Mouse (Mus musculus): ENCODE measurements around the gene Uvssa. TPM values are rescaled to one million over a fixed set of nuclear protein-coding genes. Genes with fewer than 3 reads are reported as not detected.

Gene Uvssa
- polyA plus RNA-seq, 1 experiment: 5.7 TPM

- TF ChIP-seq CTCF (IDR thresholded peaks at IDR 0.05; ENCODE audit: extremely low read depth, insufficient read depth, low read length) (no peak), POLR2A (IDR thresholded peaks at IDR 0.05; ENCODE audit: extremely low read depth, insufficient read depth, low read length) (no peak)
- H3K27ac ChIP-seq (ENCODE audit: insufficient read depth, low read length): no peak overlapping the region
- H3K4me1 ChIP-seq (ENCODE audit: control insufficient read depth, insufficient read depth, low read length): no peaks in the 10 kb centered on the region
- H3K4me3 ChIP-seq (ENCODE audit: insufficient read depth, low read length): no peak overlapping the region
Observed at GRCm38 (mm10) chr5:33400819-33401218, 22.5 kb downstream of the Uvssa start.

DNA sequence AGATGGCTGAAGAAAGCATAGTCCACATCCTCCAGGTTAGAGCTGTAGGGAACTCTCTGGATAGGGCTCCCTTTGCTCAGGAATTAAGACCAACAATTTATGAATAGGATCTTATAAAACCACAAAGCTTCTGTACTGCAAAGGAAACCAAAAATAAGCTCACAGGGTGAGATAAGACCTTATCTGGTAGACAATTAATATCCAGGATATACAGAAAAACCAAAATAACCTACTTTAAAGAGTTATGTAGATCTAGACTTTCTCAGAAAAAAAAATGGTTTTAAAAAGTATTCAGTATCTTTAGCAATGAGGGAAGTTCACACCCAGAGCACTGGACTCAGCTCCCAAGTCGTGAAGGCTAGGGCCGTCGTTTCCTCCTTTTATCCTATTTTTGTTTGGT, 42.0 kb downstream of the Uvssa start:
- H3K4me3 ChIP-seq (ENCODE audit: insufficient read depth, low read length): no peak overlapping the region
- no peak overlapping the region for H3K27ac ChIP-seq (ENCODE audit: insufficient read depth, low read length)
- TF ChIP-seq CTCF (IDR thresholded peaks at IDR 0.05; ENCODE audit: extremely low read depth, insufficient read depth, low read length) (no peak), POLR2A (IDR thresholded peaks at IDR 0.05; ENCODE audit: extremely low read depth, insufficient read depth, low read length) (no peak)
- no peaks in the 10 kb centered on the region for H3K4me1 ChIP-seq (ENCODE audit: control insufficient read depth, insufficient read depth, low read length)

GRCm38 (mm10) chr5:33427461-33427860, 49.1 kb downstream of the Uvssa start:
- H3K27ac ChIP-seq (ENCODE audit: insufficient read depth, low read length): no peak overlapping the region
- no peak overlapping the region for H3K4me3 ChIP-seq (ENCODE audit: insufficient read depth, low read length)
- no peaks in the 10 kb centered on the region for H3K4me1 ChIP-seq (ENCODE audit: control insufficient read depth, insufficient read depth, low read length)
- TF ChIP-seq CTCF (IDR thresholded peaks at IDR 0.05; ENCODE audit: extremely low read depth, insufficient read depth, low read length) (no peak), POLR2A (IDR thresholded peaks at IDR 0.05; ENCODE audit: extremely low read depth, insufficient read depth, low read length) (no peak)

DNA sequence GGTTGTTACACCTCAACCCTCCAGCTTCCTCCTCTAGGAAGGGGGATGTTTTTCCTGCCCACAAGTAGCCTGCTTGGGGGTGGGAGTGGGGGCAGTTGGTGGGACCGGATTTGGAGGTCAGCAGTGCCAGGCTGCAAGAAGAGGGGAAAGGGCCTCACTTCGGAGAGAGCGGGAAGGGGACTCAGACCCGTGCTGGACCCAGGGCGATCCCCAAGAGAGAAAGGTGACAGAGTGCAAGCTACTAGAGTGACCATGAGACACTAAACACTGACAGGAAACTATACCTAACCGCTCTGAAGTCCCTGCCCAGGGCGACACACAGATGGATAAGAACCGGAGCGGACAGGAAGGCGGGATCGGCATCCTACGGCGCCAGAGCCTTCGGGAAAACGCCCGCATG, 51.8 kb downstream of the Uvssa start:
- Histone ChIP-seq H3K27ac (ENCODE audit: insufficient read depth, low read length) (no peak overlapping the region), H3K4me1 (ENCODE audit: control insufficient read depth, insufficient read depth, low read length) (no peaks in the 10 kb centered on the region), H3K4me3 (ENCODE audit: insufficient read depth, low read length) (no peak overlapping the region)
- TF ChIP-seq POLR2A (IDR thresholded peaks at IDR 0.05; ENCODE audit: extremely low read depth, insufficient read depth, low read length): no peak
- no peak for TF ChIP-seq CTCF (IDR thresholded peaks at IDR 0.05; ENCODE audit: extremely low read depth, insufficient read depth, low read length)

DNA sequence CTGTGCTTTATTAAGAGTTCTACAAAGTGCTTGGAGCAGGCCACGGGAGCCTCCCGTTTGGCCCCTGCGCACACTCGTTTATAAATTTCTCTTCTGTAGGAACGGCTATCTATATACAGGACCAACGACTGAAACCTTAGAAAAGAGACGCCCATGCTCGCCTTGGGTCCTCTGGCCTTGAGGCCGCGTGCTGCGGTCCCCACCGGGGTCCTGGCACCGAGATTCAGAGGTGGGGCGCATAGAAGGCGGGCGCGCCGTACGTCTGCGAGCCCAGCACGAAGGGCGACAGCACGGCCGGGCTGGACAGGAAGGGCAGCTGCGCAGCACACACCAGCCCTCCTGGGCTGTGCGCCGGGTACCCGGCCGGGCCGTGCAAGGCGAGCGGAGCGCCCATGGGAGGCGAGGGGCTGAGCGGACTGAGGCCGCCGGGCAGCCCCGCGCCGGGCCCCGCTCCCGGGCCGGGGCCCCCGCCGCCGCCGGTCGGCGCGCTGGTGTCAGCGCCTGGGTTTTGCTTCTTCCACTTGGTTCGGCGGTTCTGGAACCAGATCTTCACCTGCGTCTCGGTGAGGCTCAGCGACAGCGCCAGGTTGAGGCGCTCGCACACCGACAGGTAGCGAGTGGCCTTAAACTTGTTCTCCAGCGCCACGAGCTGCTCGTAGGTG, 52.3 kb downstream of the Uvssa start:
- TF ChIP-seq POLR2A (IDR thresholded peaks at IDR 0.05; ENCODE audit: extremely low read depth, insufficient read depth, low read length) (no peak), CTCF (IDR thresholded peaks at IDR 0.05; ENCODE audit: extremely low read depth, insufficient read depth, low read length) (no peak)
- H3K27ac ChIP-seq (ENCODE audit: insufficient read depth, low read length): no peak overlapping the region
- H3K4me3 ChIP-seq (ENCODE audit: insufficient read depth, low read length): no peak overlapping the region
- H3K4me1 ChIP-seq (ENCODE audit: control insufficient read depth, insufficient read depth, low read length): no peaks in the 10 kb centered on the region

DNA sequence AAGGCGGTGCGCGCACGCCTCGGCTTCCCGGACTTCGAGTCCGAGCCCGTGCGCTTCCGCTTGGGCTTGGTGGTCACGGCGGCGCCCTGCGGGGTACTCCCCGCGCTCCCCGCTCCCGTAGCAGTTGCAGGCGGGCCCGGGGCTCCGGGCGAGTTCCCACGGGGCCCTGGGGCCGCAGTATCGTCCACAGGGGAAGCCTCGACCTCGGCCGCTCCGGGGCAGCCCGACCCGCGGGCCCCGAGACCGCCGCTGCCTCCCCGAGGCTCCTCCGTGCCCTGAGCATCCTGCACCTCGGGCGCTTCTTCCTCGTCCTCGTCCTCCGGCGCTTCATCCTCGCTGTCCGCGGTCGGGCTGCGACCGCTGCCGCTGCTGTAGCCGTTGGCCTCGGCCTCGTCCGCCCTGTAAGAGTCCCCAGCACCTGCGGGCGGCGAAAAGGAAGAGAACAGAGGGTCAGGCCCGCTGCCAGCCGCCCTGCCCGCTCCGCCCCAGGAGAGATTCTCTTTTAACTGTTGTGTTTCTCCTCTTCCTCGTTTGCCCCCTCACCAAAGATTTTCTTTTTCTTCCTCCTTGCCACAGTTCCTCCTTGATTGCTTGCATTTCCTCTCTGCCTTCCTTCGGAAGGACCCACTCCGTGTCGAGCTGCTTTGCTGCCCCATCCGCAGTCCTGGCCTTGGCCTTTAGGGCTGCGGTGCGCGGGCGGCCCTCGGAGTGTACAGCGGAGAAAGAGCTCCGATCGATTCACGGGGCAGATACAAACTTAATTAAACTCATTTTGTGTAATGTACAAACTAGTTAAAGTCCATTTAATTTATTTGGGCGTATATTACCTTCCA, 53.0 kb downstream of the Uvssa start:
- Histone ChIP-seq H3K27ac (ENCODE audit: insufficient read depth, low read length) (no peak overlapping the region), H3K4me3 (ENCODE audit: insufficient read depth, low read length) (no peak overlapping the region)
- TF ChIP-seq CTCF (IDR thresholded peaks at IDR 0.05; ENCODE audit: extremely low read depth, insufficient read depth, low read length): no peak
- TF ChIP-seq POLR2A (IDR thresholded peaks at IDR 0.05; ENCODE audit: extremely low read depth, insufficient read depth, low read length): no peak

GRCm38 (mm10) chr5:33432057-33432935, 53.9 kb downstream of the Uvssa start:
- TF ChIP-seq CTCF (IDR thresholded peaks at IDR 0.05; ENCODE audit: extremely low read depth, insufficient read depth, low read length) (no peak), POLR2A (IDR thresholded peaks at IDR 0.05; ENCODE audit: extremely low read depth, insufficient read depth, low read length) (no peak)
- H3K4me1 ChIP-seq (ENCODE audit: control insufficient read depth, insufficient read depth, low read length): no peaks in the 10 kb centered on the region
- H3K4me3 ChIP-seq (ENCODE audit: insufficient read depth, low read length): no peak overlapping the region
- H3K27ac ChIP-seq (ENCODE audit: insufficient read depth, low read length): no peak overlapping the region

More for the DNA sequence above, 53.0 kb downstream of the Uvssa start:
- H3K4me1 ChIP-seq (ENCODE audit: control insufficient read depth, insufficient read depth, low read length): no peaks in the 10 kb centered on the region

DNA sequence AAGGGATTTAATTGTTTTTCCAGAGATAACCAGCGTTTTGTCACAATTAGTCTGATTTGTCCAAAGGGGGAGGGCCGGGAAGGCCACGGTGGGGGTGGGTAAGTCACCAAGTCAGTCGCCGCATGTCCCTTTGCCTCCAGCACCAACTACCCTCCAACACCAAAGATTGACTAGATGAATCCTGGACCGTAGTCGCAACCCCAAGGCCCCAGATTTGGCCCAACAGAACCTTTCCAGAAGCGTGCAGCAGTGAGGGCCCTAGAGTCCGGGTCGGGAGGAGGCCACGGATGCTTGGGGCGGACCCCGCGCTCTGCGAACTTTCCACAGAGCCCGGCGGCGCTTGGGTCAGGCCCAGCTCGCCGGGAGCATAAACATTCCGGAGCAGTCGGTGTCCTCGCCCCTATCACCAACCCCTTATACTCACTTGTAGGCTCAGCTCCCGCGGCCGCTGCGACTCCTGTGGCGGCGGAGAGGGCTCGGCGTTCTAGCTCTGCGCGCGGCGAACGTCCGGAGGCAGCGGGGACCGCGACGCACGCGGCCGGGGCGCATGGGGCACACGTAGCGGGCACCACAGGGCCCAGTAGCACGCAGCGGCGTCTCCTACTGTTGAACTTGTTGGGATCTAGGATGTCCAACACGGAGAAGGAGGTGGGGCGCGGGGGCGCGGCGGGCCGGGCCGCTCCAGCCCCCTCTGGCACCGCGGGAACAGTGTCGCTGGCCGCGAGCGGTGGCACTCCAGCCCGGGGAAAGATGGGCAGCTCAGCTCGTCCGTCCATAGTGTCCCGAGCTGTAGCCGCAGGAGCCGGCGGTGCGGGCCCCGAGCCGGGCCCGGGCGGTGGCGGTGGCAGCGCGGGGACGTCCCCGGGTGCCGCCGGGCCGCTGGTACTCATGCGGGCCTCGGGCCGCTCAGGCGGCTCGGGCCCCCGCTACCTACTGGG, 55.1 kb downstream of the Uvssa start, which contains the start of gene Nkx1-1:
TSS of gene Nkx1-1 (minus strand) at position 776 of the 938 bp plus-strand sequence.
- no peaks in the 10 kb centered on the region for H3K4me1 ChIP-seq (ENCODE audit: control insufficient read depth, insufficient read depth, low read length)
- no peak within 1 kb of the TSS for H3K4me3 ChIP-seq (ENCODE audit: insufficient read depth, low read length)
- H3K27ac ChIP-seq (ENCODE audit: insufficient read depth, low read length): no peak within 1 kb of the TSS
- no peak for TF ChIP-seq CTCF (IDR thresholded peaks at IDR 0.05; ENCODE audit: extremely low read depth, insufficient read depth, low read length)
- no peak for TF ChIP-seq POLR2A (IDR thresholded peaks at IDR 0.05; ENCODE audit: extremely low read depth, insufficient read depth, low read length)
